Mouse (Mus musculus) CD4-positive, CD25-positive, alpha-beta regulatory T cell, adult 2 months (primary cell): ENCODE data around the gene Abca7.
"Not testable (repeated sequence)": the region's sequence is repeated elsewhere in the genome, so short reads cannot be mapped to it uniquely, and the experiment has no call there.

Experiments
- DNase-seq: peaks from one replicate; pipeline ENCODE4 v3.0.0-alpha.2; 2012; ENCODE audit warnings: low read depth, low spot score

The Abca7 gene

GRCm38 (mm10) chr10:80044087-80044486 lies 47.8 kb downstream of the Abca7 start:
- DNase-seq = no peak

- not testable (repeated sequence) for DNase-seq
Observed at GRCm38 (mm10) chr10:80045364-80045763, 49.1 kb downstream of the Abca7 start.

- no peak for DNase-seq
Observed at GRCm38 (mm10) chr10:80045766-80046165, 49.5 kb downstream of the Abca7 start.

- no peak for DNase-seq
Observed at GRCm38 (mm10) chr10:80047041-80047565, 50.8 kb downstream of the Abca7 start, which contains the start of gene Gpx4. Gpx4 (plus strand) TSS chr10:80047166.

- no peak for DNase-seq
Observed at GRCm38 (mm10) chr10:80048396-80048795, 52.1 kb downstream of the Abca7 start.

GRCm38 (mm10) chr10:80048834-80049233 lies 52.5 kb downstream of the Abca7 start:
- no peak for DNase-seq

- peak; percentile 56 for DNase-seq
Observed at GRCm38 (mm10) chr10:80050244-80050643, 54.0 kb downstream of the Abca7 start.

GRCm38 (mm10) chr10:80050885-80051617 lies 54.8 kb downstream of the Abca7 start:
- no peak for DNase-seq

- peak; percentile 55 for DNase-seq
Observed at GRCm38 (mm10) chr10:80051618-80052373, 55.5 kb downstream of the Abca7 start.

- no peak for DNase-seq
Observed at GRCm38 (mm10) chr10:80052374-80052764, 56.1 kb downstream of the Abca7 start.

GRCm38 (mm10) chr10:80053259-80053780 lies 57.0 kb downstream of the Abca7 start:
- DNase-seq = peak; percentile 100

GRCm38 (mm10) chr10:80053831-80054815 lies 57.8 kb downstream of the Abca7 start:
- DNase-seq = peak; percentile 76

- DNase-seq = not testable (repeated sequence)
Observed at GRCm38 (mm10) chr10:80054911-80055310, 58.6 kb downstream of the Abca7 start.

GRCm38 (mm10) chr10:80055364-80055763 lies 59.1 kb downstream of the Abca7 start:
- DNase-seq = no peak

- DNase-seq = no peak
Observed at GRCm38 (mm10) chr10:80055891-80056290, 59.6 kb downstream of the Abca7 start.

- DNase-seq = no peak
Observed at GRCm38 (mm10) chr10:80056506-80056905, 60.2 kb downstream of the Abca7 start.

- DNase-seq = no peak
Observed at GRCm38 (mm10) chr10:80056976-80057682, 60.8 kb downstream of the Abca7 start.

GRCm38 (mm10) chr10:80057683-80058326 lies 61.5 kb downstream of the Abca7 start:
- DNase-seq = no peak

- DNase-seq = no peak
Observed at GRCm38 (mm10) chr10:80063104-80063503, 66.8 kb downstream of the Abca7 start.
